Mouse (Mus musculus) right cerebral cortex, adult 18-20 months (tissue): ENCODE results near the gene Cacna1g.

Experiments
- DNase-seq: peaks from one replicate; pipeline ENCODE4 v3.0.0; 2022; ENCODE audit warnings: mixed read lengths

Cacna1g gene

DNA sequence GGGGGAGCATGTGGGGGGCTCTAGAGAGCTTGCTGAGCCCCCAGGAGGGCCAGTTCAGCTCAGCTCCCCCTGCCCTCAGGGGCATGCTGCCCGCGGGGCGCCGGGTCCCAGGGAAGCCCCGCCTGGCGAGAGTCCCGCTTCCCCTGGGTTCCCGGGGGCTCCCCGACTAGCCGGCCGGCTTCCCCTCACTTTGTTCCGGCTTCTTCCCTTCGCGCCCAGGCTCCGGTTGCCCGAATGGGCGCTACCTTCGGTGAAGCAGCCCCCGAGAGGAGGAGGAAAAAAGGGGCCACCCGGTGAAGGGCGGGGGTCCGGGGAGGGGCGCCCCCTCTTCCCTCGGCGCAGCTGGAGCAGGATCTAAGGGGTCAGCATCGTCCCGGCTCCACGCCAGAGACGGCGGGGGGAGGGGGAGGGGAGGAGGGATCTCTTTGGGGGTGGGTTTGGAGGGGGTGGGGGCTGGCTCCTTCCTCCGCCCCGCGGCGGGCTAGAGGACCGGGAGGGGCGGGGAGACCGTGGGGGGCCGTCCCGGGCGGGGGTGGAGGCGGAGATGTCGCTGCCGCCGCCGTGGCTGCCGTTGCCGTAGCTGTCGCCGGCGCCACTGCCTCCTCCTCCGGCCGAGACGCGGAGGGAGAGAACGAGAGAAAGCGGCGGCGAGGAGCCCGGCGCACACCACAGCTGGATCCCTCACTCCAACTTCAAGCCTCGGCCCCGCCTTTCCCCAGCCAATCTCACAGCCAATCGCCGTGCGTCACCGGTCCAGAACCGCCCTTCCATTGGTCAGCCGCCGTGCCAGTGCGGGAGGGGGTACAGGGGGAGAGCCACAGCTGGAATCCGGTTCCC is at the start of gene Cacna1g:
Cacna1g (minus strand) TSS at position 492 of the 837 bp plus-strand sequence.
- peak; percentile 91 for DNase-seq

GRCm38 (mm10) chr11:94521219-94521843 is 47.3 kb upstream of the Cacna1g start, which contains the start of gene Mycbpap:
TSS of gene Mycbpap (minus strand) at chr11:94521742.
- peak; percentile 65 for DNase-seq

- no peak for DNase-seq
These were observed 39.5 kb upstream of the Cacna1g start for GRCm38 (mm10) chr11:94513452-94513851.

GRCm38 (mm10) chr11:94508976-94509375 is 35.0 kb upstream of the Cacna1g start:
- DNase-seq: no peak

DNA sequence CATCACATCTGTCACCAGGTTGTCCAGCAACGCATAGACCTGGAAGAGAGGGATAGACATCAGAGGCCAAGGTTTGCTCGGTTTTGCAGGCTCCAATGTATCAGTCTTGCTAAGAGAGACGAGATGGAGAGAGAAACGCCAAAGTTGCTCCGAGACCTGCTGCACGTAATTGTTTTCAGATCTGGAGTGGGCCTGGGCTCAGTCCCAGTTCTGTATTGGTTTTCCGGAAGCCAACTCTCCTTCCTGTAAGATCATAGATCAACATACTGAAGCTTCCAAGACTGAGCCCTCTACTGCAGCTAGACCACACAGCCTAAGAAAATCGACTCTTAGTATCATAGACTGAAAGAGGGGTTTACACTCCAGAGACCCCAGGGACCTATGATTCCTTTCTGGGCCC is 27.5 kb upstream of the Cacna1g start:
- no peak for DNase-seq

DNA sequence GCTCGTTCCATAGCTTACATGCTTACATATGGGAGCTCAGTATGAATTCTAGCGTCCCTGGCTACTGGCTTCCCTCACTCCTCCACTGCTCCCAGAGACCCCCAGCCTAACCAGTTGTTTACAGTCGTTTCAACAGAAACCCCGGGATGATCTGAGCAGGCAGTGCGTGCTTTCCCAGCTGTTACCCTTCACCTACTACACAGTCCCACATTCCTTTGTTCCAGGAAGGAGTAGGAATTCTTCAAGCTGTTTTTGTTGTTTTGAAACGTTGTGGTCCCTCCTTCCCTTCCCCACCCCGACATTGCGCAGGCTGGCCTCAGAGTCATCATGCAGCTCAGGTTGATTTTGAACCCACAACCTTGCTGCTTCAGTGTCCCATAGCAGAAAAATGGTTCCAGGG is 26.4 kb upstream of the Cacna1g start:
- no peak for DNase-seq

GRCm38 (mm10) chr11:94499661-94500152 is 25.7 kb upstream of the Cacna1g start, which contains the start of gene Epn3:
TSS of gene Epn3 (minus strand) at chr11:94499974.
- DNase-seq: no peak

GRCm38 (mm10) chr11:94499035-94499434 is 25.0 kb upstream of the Cacna1g start:
- no peak for DNase-seq

DNA sequence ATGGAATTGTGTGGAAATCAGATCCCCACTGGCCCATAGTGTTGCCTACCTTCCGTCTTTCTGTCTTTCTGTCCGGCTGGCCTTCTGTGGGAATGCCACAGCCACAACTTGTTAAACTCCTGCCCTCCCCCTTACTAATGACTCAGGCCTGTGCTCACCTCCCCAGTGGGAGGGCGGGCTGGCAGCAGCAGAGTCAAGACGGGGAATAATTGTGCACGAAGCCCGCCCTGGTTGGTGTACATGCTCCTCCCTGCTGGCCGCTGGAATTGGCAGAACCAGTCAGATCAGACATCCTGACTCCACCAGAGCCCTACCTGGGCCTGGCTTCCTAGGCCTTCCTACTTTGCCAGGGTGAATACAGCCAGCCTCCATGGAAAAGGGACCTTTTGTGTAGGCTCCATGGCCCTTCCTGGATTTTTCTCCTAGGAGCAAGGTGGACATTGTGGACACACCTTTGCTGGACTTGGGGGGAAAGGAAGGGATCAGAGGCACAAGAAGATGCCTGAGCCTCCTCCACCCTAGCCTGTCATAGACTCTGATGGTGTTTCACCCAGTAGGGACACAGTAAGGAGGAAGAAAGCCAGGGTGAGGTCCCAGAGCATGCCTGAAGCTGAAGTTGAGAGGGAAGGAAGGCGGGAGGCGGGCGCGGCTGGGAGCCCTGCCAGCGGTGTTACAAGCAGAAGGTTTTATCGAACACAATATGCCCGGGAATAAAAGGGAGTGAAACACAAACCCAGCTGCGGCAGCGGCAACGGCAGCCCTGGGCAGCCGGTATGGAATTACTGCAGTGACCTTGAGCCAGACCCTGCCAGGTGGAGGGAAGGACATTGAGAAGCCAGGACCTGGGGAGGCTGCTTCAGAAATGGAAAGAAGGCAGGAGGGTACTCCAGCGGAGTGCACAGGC is 24.3 kb upstream of the Cacna1g start:
- DNase-seq: peak; percentile 51

- DNase-seq: no peak
These were observed 21.4 kb upstream of the Cacna1g start for GRCm38 (mm10) chr11:94495415-94495814.

- DNase-seq: no peak
These were observed 17.7 kb upstream of the Cacna1g start for GRCm38 (mm10) chr11:94491749-94492099.

- no peak for DNase-seq
These were observed 17.2 kb upstream of the Cacna1g start for GRCm38 (mm10) chr11:94491035-94491748.

GRCm38 (mm10) chr11:94489745-94490144 is 15.7 kb upstream of the Cacna1g start:
- DNase-seq: no peak

DNA sequence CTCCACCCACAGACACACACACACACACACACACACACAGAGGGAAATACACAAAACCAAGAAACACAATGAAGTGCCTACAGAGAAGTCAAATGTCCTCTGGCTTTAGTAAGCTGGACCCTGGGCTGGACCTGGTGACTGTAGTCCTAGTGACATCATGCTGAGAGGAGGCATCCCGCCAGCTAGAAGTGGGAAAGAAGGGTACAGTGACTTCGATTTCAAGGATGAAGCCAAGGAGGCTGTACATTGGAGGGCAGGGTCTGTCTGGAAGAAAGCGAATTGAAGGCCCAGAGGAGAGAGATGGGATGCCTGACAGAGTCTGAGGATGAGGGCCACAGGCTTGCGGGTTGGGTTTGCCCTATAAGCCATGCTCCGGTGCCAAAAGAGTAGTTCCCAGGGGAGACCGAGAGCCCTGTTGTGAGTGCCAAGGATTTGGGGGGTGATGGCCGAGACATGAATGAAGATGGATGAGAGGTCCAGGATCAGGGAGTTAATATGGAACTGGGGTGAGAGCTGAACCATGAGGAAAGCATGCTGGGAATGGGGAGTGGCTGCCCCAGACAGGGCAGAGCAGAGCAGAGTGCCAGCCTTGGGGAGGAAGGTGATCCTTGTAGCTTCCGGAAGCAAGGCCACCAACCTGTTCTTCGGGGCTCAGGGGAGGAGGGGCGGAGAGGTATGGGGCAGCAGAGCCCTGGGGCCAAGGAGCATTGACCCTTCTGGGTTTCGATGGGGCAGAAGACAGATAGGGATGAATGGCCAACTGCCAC is 15.0 kb upstream of the Cacna1g start:
- DNase-seq: no peak

- peak; percentile 84 for DNase-seq
These were observed 12.0 kb upstream of the Cacna1g start, which contains the start of gene Spata20 for GRCm38 (mm10) chr11:94486001-94486400. TSS of gene Spata20 (minus strand) at chr11:94486179.

GRCm38 (mm10) chr11:94485223-94485622 is 11.2 kb upstream of the Cacna1g start:
- DNase-seq: no peak

DNA sequence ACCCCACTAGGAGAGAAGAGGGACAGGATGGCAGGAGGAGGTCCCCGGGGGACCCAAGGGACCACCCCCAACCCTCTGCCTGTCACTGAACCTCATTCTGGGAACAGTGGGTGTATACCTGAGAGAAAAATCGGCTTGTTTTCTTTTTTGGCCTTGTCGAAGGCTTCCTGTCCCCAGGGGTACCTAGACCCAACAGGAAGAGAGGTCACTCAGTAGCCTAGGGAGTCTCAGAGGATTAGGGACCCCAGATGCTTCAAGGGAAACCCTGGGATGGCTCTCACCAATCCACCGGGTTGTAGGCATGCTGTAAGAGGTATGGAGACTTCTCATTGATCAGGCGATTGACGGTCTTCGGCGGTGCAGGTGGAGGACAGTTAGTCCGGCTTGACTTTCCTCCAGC is 10.6 kb upstream of the Cacna1g start:
- DNase-seq: no peak

- DNase-seq: no peak
These were observed 9.9 kb upstream of the Cacna1g start for GRCm38 (mm10) chr11:94483921-94484320.

DNA sequence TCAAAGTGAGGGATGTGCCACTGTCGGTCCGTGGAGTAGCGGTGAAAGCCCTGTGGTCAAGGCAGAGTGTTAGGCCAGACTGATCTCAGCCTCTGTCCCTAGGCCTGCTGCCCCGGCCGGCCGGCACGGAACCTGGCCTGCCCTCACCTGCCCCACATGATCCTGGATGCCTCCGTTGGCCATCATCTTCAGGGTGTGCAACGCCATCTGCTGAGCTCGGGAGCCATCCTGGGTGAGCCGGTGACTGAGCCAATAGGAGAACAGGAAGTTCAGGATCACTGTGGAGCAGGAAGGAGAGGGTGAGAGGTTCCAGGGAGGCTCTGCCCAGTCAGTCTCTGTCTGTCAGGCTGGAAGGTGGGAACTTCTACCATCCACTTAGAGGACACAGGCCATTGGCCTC is 9.4 kb upstream of the Cacna1g start:
- no peak for DNase-seq

DNA sequence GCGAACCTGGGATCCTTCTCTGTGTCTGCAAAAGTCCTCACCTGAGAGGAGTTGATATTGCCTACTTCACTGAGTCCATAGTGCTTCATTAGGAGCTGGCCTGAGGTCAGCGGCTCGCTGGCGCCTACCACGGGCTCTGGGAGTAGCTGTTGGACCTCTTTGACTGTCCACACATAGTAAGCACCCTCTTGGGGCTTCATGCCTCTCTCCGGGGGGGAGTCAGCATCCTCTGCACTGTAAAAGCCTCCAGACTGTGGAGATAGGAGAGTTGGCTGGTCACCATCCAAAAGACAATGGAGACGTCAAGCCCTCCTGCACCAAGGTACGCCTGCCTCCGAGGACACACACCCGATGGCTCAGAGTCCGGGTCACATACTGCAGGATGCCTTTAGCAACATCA is 8.7 kb upstream of the Cacna1g start:
- no peak for DNase-seq

DNA sequence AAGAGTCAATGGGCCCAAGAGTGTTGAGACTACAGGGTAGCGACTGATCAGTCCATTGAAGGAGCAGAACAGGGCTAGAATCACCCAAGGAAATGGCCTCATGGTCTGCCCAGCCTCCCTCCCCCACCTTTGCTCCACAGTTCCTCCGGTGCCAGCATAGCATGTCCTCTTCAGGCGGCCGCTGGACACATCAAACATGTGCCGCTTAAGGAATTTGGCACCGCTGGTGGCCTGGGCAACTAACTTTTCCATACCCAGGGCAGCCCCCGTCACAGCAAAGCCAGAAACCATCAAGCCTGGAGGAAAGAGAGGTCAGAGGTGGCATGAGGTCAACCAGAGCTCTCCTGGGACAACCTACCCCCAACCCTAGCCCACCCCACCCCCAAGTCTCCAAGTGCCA is 8.0 kb upstream of the Cacna1g start:
- DNase-seq: no peak
